Mouse (Mus musculus): ENCODE measurements around the gene Klhdc9. TPM values are rescaled to one million over a fixed set of nuclear protein-coding genes. Genes with fewer than 3 reads are reported as not detected.
A peak's percentile ranks its signal among the peaks of the same experiment; 100 is the strongest.

Klhdc9 gene
- polyA plus RNA-seq, 1 experiment from 2014 or later = 1.0 TPM

GRCm38 (mm10) chr1:171358421-171358820 is 2.2 kb downstream of the Klhdc9 start:
- WGBS = 66% methylated on average over 4 of the region's 4 CpGs
- Histone ChIP-seq H3K4me1 (ENCODE audit: insufficient read depth) (no peaks in the 10 kb centered on the region), H3K9me3 (ENCODE audit: low read depth, low read length) (0 out of 2 replicates have a peak, but pooled peaks cover 2% of the 10 kb centered on the region), H3K27ac (ENCODE audit: low read depth) (no peak overlapping the region), H3K27me3 (ENCODE audit: insufficient read depth, low read length) (no peaks in the 10 kb centered on the region), H3K4me2 (no peak overlapping the region), H3K36me3 (ENCODE audit: insufficient read depth) (peaks cover 34% of the 10 kb centered on the region), H3K9ac (no peak overlapping the region), H3K4me3 (ENCODE audit: low read depth, low read length) (no peak overlapping the region)
- peak; percentile 81 for TF ChIP-seq CTCF (IDR thresholded peaks at IDR 0.05; ENCODE audit: low read depth)
- DNase-seq (peak; percentile 76), ATAC-seq (ENCODE audit: insufficient read depth) (no peak)

GRCm38 (mm10) chr1:171356814-171357213 is 3.8 kb downstream of the Klhdc9 start:
- Histone ChIP-seq H3K27me3 (ENCODE audit: insufficient read depth, low read length) (no peaks in the 10 kb centered on the region), H3K4me1 (ENCODE audit: insufficient read depth) (no peaks in the 10 kb centered on the region), H3K4me3 (ENCODE audit: low read depth, low read length) (no peak overlapping the region), H3K36me3 (ENCODE audit: insufficient read depth) (peaks cover 34% of the 10 kb centered on the region), H3K9ac (no peak overlapping the region), H3K27ac (ENCODE audit: low read depth) (no peak overlapping the region), H3K9me3 (ENCODE audit: low read depth, low read length) (0 out of 2 replicates have a peak, but pooled peaks cover 2% of the 10 kb centered on the region), H3K4me2 (no peak overlapping the region)
- ATAC-seq (ENCODE audit: insufficient read depth) (no peak), DNase-seq (no peak)
- WGBS = 84% methylated on average over 2 of the region's 2 CpGs
- no peak for TF ChIP-seq CTCF (IDR thresholded peaks at IDR 0.05; ENCODE audit: low read depth)

DNA sequence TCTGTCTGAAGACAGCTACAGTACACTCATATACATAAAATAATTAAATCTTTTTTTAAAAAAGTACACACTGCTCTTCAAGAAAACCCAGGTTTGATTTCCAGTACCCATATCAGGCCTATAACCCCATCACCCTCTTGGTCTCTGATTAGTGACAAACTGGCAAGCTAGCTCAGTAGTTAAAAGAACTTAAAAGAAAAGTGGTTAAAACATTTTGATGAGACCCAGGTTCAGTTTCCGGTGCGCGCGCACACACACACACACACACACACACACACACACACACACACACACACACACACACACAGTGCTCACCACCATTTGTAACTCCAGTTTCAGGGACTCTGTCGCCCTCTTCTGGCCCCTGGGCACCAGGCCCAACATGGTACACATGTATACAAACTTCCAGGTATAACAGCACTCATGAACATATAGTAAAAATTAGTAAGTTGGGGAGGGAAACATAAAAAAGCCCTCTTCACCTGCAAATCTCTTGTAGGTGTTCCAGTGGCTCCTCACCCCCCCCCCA is 4.7 kb downstream of the Klhdc9 start:
- 80% methylated on average over 5 of the region's 5 CpGs for whole genome bisulfite sequencing
- H3K9me3 ChIP-seq (ENCODE audit: low read depth, low read length) = 0 out of 2 replicates have a peak, but pooled peaks cover 2% of the 10 kb centered on the region
- ATAC-seq (ENCODE audit: insufficient read depth) = no peak
- H3K27me3 ChIP-seq (ENCODE audit: insufficient read depth, low read length) = no peaks in the 10 kb centered on the region
- peak; percentile 49 for DNase-seq
- peak; percentile 57 for TF ChIP-seq CTCF (IDR thresholded peaks at IDR 0.05; ENCODE audit: low read depth)
- no peak overlapping the region for H3K4me3 ChIP-seq (ENCODE audit: low read depth, low read length)
- H3K4me2 ChIP-seq = no peak overlapping the region
- H3K27ac ChIP-seq (ENCODE audit: low read depth) = no peak overlapping the region
- peaks cover 34% of the 10 kb centered on the region for H3K36me3 ChIP-seq (ENCODE audit: insufficient read depth)
- H3K9ac ChIP-seq = no peak overlapping the region
- no peaks in the 10 kb centered on the region for H3K4me1 ChIP-seq (ENCODE audit: insufficient read depth)

GRCm38 (mm10) chr1:171349210-171349609 is 11.4 kb downstream of the Klhdc9 start:
- 83% methylated on average over 2 of the region's 2 CpGs for WGBS
- Histone ChIP-seq H3K36me3 (ENCODE audit: insufficient read depth) (0 out of 2 replicates have a peak, but pooled peaks cover 2% of the 10 kb centered on the region), H3K4me1 (ENCODE audit: insufficient read depth) (0 out of 2 replicates have a peak, but pooled peaks cover 3% of the 10 kb centered on the region), H3K4me2 (no peak overlapping the region), H3K4me3 (ENCODE audit: low read depth, low read length) (no peak overlapping the region), H3K27me3 (ENCODE audit: insufficient read depth, low read length) (no peaks in the 10 kb centered on the region), H3K9me3 (ENCODE audit: low read depth, low read length) (0 out of 2 replicates have a peak, but pooled peaks cover 2% of the 10 kb centered on the region), H3K9ac (no peak overlapping the region), H3K27ac (ENCODE audit: low read depth) (no peak overlapping the region)
- ATAC-seq (ENCODE audit: insufficient read depth) (no peak), DNase-seq (no peak)
- no peak for TF ChIP-seq CTCF (IDR thresholded peaks at IDR 0.05; ENCODE audit: low read depth)

- 93% methylated on average over 3 of the region's 3 CpGs for WGBS
- DNase-seq = no peak
- no peak overlapping the region for H3K4me3 ChIP-seq (ENCODE audit: low read depth, low read length)
Observed at GRCm38 (mm10) chr1:171348665-171349064, 11.9 kb downstream of the Klhdc9 start.

DNA sequence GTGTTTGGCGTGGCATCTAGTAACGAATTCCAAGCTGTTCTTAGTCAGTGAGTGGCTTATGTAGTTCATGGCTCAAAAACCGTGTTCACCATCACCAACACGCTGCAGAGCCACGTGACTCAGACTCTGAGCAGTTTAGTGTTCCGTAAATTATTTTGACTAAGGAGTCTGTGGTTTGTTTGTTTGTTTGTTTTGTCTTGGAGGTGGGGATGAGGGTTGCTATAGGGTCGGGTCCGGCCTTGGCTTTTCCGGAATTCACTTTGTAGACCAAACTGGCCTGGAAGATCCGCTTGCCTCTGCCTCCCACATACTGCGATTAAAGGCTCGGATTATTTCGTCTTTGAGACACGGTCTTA is 14.5 kb downstream of the Klhdc9 start:
- no peak overlapping the region for H3K27ac ChIP-seq (ENCODE audit: low read depth)
- DNase-seq = peak; percentile 33
- peak overlapping the region; percentile 86 for H3K4me2 ChIP-seq
- ATAC-seq (ENCODE audit: insufficient read depth) = peak; percentile 33; the same call in 1 of the 2 replicates
- 0 out of 2 replicates have a peak, but pooled peaks cover 3% of the 10 kb centered on the region for H3K4me1 ChIP-seq (ENCODE audit: insufficient read depth)
- peak overlapping the region; percentile 81 for H3K9ac ChIP-seq
- TF ChIP-seq CTCF (IDR thresholded peaks at IDR 0.05; ENCODE audit: low read depth) = no peak
- H3K4me3 ChIP-seq (ENCODE audit: low read depth, low read length) = peak overlapping the region; percentile 87
- H3K36me3 ChIP-seq (ENCODE audit: insufficient read depth) = peaks cover 27% of the 10 kb centered on the region
- no peaks in the 10 kb centered on the region for H3K27me3 ChIP-seq (ENCODE audit: insufficient read depth, low read length)
- WGBS = under 1% methylated on average over 14 of the region's 14 CpGs
- H3K9me3 ChIP-seq (ENCODE audit: low read depth, low read length) = 0 out of 2 replicates have a peak, but pooled peaks cover 2% of the 10 kb centered on the region

More at GRCm38 (mm10) chr1:171348665-171349064, 11.9 kb downstream of the Klhdc9 start:
- peaks cover 3% of the 10 kb centered on the region; the same call in 1 of the 2 replicates for H3K36me3 ChIP-seq (ENCODE audit: insufficient read depth)
- H3K4me2 ChIP-seq = no peak overlapping the region
- ATAC-seq (ENCODE audit: insufficient read depth) = no peak
- TF ChIP-seq CTCF (IDR thresholded peaks at IDR 0.05; ENCODE audit: low read depth) = no peak
- 0 out of 2 replicates have a peak, but pooled peaks cover 2% of the 10 kb centered on the region for H3K9me3 ChIP-seq (ENCODE audit: low read depth, low read length)
- H3K4me1 ChIP-seq (ENCODE audit: insufficient read depth) = 0 out of 2 replicates have a peak, but pooled peaks cover 3% of the 10 kb centered on the region
- no peak overlapping the region for H3K27ac ChIP-seq (ENCODE audit: low read depth)
- H3K9ac ChIP-seq = no peak overlapping the region
- no peaks in the 10 kb centered on the region for H3K27me3 ChIP-seq (ENCODE audit: insufficient read depth, low read length)

- Histone ChIP-seq H3K9ac (peak within 1 kb of the TSS; percentile 81), H3K4me1 (ENCODE audit: insufficient read depth) (0 out of 2 replicates have a peak, but pooled peaks cover 3% of the 10 kb centered on the region), H3K4me3 (ENCODE audit: low read depth, low read length) (peak within 1 kb of the TSS; percentile 87), H3K27me3 (ENCODE audit: insufficient read depth, low read length) (no peaks in the 10 kb centered on the region), H3K4me2 (peak within 1 kb of the TSS; percentile 86), H3K9me3 (ENCODE audit: low read depth, low read length) (0 out of 2 replicates have a peak, but pooled peaks cover 2% of the 10 kb centered on the region), H3K36me3 (ENCODE audit: insufficient read depth) (peaks cover 33% of the 10 kb centered on the region), H3K27ac (ENCODE audit: low read depth) (peak within 1 kb of the TSS; percentile 68)
- DNase-seq (peak; percentile 96), ATAC-seq (ENCODE audit: insufficient read depth) (peak; percentile 94)
- TF ChIP-seq CTCF (IDR thresholded peaks at IDR 0.05; ENCODE audit: low read depth) = no peak
- WGBS = under 1% methylated on average over 53 of the region's 53 CpGs
Observed at GRCm38 (mm10) chr1:171345225-171346094, 15.1 kb downstream of the Klhdc9 start, which contains the start of the genes Nit1 and Pfdn2. TSS of gene Nit1 (minus strand) at chr1:171345646. TSS of gene Pfdn2 (plus strand) at chr1:171345670.
